20 mouse cellular contexts compared by ENCODE assay signal in genomic region chr7:100835168-100835567, GRCm38 (mm10). TPM values are rescaled to one million over a fixed set of nuclear protein-coding genes. Genes with fewer than 3 reads are reported as not detected.
DNase-seq lines count a peak whose midpoint lies in the region; ATAC-seq lines count a peak whose summit lies in the region.
"Had no signal": no experiment of that assay in that cellular context is flagged by ENCODE, and none has a peak within 500 bp of the region (broad histone marks: within the 10 kb centered on the region; RNA-seq: fewer than 3 reads in every experiment).

No protein-coding gene starts in this region.

- ATAC-seq in neutrophil, adult 5-6 weeks (ENCODE audit: extremely low read depth, insufficient number of reproducible peaks, low FRiP score, poor library complexity, severe bottlenecking), result peak; percentile 81
- ATAC-seq: activated CD4-positive, CD25-positive, alpha-beta regulatory T cell, adult 4 months; CD4-positive, CD25-positive, alpha-beta regulatory T cell, adult 4 months; forebrain, embryonic 14.5 days; forebrain, embryonic 16.5 days; Patski had no signal

- DNase-seq in spleen, postnatal 36 days (ENCODE audit: low spot score in 2 of 2), result peak; percentile 58 to 66
- DNase-seq in spleen, adult 12 weeks (ENCODE audit: low spot score), result no peak
- DNase-seq in B cell, adult 2 months, result peak; percentile 44 to 53
- DNase-seq in cerebellum, adult 8-10 months, result no peak
- no peak for DNase-seq in right cerebral cortex, adult 18-20 months
- DNase-seq: adrenal gland, adult 8-10 months; adrenal gland, postnatal 14 days; adrenal gland, postnatal 36 days; cerebellum, adult 11-12 months; cerebellum, adult 2 months; cerebellum, adult 9-11 months; cerebellum, postnatal 14 days; cerebellum, postnatal 36 days; embryo, embryonic 11 days had no signal

RNA-seq across cellular contexts. Expression of gene Relt, which starts 28.1 kb away (rescaled TPM):
- 95.0 and 122 TPM in 2 replicates for total RNA-seq in neutrophil, adult 5-6 weeks (2017)

Comparison
In these comparisons a context has a peak if more than half of its experiments do, and no peak if none do; other contexts are left out.
1. DNase-seq: peak in spleen, postnatal 36 days (2 of 2) and B cell, adult 2 months (2 of 2); none in spleen, adult 12 weeks (single experiment), cerebellum, adult 8-10 months (single experiment) and right cerebral cortex, adult 18-20 months (single experiment).